Mouse (Mus musculus) cerebellum, adult 18-20 months (tissue): Measurements from ENCODE around the gene Cenpe.

Experiments
- DNase-seq, 2 experiments: peaks; one replicate each; pipeline ENCODE4 v3.0.0; 2021

Cenpe gene

DNA sequence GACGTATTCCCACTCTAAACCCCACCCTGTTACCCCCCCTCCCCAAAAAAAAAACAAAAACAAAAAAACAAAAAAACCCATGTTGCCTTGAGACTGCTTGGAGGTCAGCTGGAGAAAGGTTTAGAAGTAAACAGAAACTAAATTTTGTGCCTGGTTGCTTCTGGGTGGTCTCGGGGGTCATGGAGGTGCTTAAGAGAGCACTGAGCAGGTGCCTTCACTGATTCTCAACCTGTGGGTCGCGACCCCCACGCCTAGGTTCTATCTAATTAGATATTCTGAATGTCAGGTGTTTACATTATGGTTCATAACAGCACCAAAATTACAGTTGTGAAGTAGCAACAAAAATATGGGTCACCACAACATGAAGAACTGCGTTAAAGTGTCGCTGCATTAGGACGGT, 69.4 kb downstream of the Cenpe start:
- no peak for DNase-seq

GRCm38 (mm10) chr3:135285256-135285655, 72.9 kb downstream of the Cenpe start:
- no peak for DNase-seq

GRCm38 (mm10) chr3:135285807-135286206, 73.5 kb downstream of the Cenpe start:
- DNase-seq = no peak

GRCm38 (mm10) chr3:135288138-135288750, 75.9 kb downstream of the Cenpe start:
- no peak for DNase-seq

GRCm38 (mm10) chr3:135289148-135289547, 76.8 kb downstream of the Cenpe start:
- no peak for DNase-seq

GRCm38 (mm10) chr3:135290249-135290894, 78.0 kb downstream of the Cenpe start:
- peak; percentile 30 to 32 for DNase-seq

DNA sequence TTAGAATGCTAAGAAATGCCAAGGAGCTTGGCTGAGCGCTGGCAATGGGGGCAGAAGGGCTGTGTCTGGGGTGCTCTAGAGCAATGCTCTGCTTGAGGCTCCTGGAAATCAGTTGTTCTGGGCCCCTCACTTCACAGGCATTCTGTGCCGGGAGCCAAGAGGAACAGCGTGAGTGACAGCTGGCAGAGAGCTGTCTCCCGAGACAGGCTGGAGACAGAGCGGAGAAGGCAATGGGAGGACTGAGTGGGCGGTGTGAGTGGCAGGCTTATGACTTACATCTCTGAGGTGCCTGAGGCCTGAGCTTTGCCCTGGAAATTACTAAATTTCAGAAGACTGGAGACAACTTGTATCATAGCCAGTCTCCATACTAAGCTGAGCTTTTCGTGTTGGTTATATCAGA, 81.4 kb downstream of the Cenpe start:
- no peak for DNase-seq

GRCm38 (mm10) chr3:135295559-135295958, 83.2 kb downstream of the Cenpe start:
- no peak for DNase-seq

DNA sequence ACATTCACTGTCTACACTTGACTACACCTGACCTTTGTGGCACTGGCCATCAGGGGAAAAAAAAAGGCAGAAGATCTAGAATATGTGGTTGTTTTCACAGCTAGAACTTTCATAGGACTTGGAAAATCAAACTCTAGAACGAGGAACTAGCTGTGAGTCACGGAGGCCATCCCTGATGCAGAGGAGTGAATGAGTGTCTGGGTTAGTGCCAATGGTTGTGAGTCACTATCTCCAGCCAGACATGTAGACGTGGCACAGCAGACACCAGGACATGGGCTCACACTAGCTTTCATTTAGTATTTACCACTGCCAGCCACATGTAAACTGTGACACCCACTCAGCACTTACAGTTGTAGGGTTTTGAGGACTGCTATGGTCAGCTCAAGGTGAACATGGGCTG, 86.2 kb downstream of the Cenpe start:
- no peak for DNase-seq

- no peak for DNase-seq
Observed at GRCm38 (mm10) chr3:135300081-135300480, 87.7 kb downstream of the Cenpe start.

GRCm38 (mm10) chr3:135304060-135304459, 91.7 kb downstream of the Cenpe start:
- no peak for DNase-seq

DNA sequence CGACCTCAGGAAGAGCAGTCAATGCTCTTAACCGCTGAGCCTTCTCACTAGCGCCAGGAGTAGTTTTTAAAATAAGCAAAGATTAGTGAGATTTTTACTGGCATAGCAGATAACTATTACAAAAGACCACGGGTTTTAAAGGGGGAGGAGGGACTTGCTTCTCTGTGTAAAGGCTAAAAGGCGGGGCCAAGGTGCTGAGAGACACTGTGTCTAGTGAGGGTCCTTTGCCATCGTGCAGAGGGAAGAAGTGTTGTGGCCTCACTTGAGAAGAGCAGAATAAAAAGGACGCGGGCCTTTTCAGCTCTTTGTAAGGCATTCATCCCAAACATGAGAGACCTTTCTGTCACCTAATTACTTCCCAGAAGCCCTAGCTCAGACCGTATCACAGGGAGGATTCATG, 92.2 kb downstream of the Cenpe start:
- DNase-seq = no peak

DNA sequence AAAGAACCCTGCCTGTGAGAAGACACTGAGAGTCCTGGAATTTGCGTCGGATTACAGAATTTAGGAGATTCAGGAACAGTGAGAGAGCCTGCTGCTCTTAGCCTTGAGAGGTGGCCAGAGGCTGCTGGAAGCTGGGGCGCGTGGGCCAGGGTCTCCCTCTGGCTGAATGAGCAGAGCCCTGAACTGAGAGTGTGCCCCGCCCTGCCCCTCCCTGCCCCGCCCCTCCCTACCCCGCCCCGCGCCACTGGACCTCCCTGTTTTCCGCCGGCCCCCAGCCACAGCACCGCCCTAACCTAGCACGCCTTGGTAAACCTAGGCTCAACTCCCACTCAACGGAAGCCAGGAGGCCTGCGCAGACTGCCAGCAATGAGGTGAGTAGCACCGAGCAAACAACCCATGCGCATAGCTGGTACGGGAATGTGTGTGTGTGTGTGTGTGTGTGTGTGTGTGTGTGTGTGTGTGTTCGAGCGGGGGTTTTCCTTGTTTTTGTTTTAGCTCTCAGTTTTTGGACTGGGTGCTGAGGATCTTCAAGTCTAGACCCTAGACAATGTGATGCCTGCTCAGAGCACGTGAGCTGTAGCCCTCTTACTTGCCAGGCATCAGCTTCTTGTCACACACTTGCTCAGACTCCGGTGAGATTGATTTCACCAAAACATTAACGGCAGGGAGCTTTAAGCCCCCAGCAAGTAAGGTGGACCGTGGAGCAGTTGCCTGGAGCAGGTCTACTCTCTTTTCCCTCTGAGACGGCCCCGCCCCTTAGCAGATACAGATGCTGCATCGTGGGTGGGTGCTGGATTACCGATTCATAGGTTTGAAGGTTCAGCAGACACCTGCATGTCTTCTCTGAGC, 95.3 kb downstream of the Cenpe start, which contains the start of gene Slc9b2:
Slc9b2 (plus strand) TSS at position 290 of the 849 bp plus-strand sequence.
- DNase-seq = no peak

DNA sequence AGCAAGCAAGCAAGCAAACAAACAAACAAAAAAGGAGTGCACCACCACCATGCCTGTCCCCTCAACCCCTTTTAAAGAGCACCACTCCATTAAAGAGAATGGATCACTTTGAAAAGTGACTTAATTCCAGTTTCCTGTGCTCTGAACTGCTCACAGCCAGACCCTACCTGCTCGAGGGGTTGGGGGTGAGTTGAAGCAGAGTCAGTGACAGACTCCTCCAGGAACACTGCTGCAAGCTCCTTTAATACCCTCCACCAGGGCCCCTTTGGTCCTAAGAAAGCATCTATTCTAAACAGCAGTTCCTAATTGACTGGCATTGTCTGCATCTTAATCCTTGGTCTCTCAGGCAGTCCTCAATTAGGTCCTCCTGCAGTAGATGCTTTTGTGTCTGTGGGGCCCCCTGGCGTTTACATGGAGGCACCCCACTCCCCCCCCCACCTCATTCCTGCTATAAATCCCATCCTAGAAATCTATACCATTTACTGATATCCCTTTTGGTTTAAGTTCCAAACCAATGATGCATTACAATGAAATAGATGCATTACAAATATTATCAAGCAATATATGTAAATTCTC, 100.7 kb downstream of the Cenpe start:
- DNase-seq = no peak

- DNase-seq = no peak
Observed at GRCm38 (mm10) chr3:135313727-135314126, 101.4 kb downstream of the Cenpe start.

GRCm38 (mm10) chr3:135314811-135315210, 102.5 kb downstream of the Cenpe start:
- no peak for DNase-seq

DNA sequence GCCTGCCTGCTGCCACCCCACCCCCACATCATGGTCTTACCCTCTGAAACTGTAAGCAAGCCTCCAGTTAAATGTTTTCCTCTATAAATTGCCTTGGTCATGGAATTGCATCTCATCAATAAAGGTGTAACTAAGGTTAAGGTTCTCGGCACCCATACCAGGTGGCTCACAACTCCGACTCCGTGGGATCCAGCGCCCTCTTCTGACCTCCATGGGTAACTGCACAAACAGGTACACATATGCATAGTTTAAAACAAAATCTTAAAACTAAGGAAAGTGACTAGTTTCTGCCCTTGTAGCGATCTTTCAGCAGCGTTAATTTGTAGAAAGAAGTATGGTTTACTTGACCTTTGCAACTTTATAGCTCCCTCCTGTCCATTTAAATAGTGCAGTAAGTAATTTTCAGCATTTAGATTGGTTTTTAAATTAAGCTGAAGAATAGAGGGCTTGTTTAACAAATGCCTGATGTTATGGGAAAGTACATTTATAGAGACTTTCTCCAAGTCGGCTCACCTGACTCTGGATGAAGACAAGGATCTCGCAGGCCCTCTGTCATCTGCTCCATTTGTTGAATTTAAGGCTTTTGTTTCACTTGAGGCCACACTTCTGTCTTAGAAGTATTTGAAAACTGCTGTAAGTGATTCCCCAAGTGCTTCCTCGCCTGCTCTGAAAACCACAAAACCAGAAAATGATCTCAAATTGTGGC, 103.5 kb downstream of the Cenpe start:
- no peak for DNase-seq

- no peak for DNase-seq
Observed at GRCm38 (mm10) chr3:135318331-135318730, 106.0 kb downstream of the Cenpe start.
